Mouse (Mus musculus) left cerebral cortex, adult 9 months (tissue): ENCODE results near the gene Tmed10.

Experiments
- DNase-seq, 2 experiments: peaks; one replicate each; pipeline ENCODE4 v3.0.0; 2022; ENCODE audit warnings: low spot score in 2 of 2

Gene Tmed10

DNA sequence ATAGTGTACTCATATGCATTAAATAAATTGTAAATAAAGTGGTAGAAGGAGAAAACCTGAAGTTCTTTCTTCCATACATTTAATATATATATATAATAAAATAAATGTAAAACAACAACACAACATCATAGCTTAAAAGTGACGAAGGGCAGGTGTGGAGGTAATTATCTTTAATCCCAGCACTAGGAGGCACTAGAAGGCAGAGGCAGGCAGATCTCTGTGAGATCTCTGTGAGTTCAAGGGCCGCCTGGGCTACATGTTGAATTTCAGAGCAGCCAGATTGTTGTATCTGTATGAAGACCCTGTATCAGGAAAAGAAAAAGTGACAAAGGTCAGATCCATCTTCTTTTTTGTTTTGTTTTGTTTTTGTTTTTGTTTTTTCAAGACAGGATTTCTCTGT is 3.6 kb upstream of the Tmed10 start:
- DNase-seq, result no peak

GRCm38 (mm10) chr12:85373591-85374560 is 771 bp downstream of the Tmed10 start:
- DNase-seq, result peak in 1 of 2 experiments; percentile 57

GRCm38 (mm10) chr12:85372068-85372665 is 2.5 kb downstream of the Tmed10 start:
- no peak for DNase-seq

DNA sequence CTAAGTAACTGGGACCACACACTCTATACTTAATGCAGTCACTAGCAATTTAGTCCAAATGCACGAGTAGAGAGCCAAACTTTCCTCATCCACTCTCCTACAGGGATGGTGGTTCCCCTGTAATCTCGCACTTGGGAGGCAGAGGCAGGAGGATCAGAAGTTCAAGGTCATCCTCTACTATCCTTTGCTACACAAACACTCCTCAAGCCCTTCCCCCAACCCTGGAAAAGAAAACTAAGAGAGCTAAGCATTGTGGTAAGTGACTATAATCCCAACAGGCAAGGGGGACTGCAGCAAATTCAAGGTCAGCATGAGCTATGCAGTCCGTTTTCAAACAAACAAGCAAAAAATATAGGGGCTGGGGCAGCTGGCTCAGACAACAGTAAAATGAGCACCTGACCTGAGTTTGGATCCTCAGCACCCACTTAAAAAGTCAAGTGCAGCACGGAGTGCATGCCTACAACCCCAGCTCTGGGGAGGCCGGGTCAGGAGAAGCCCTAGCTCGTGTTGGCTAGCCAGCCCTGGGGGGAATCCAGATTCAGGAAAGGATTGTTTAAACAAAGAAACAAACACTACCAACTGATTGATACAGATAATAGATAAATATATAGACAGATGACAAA is 6.1 kb downstream of the Tmed10 start:
- DNase-seq, result no peak

GRCm38 (mm10) chr12:85366271-85366670 is 8.4 kb downstream of the Tmed10 start:
- DNase-seq, result peak; percentile 67 to 79

- no peak for DNase-seq
Measured at GRCm38 (mm10) chr12:85362510-85362909, 12.1 kb downstream of the Tmed10 start.

GRCm38 (mm10) chr12:85361580-85361979 is 13.1 kb downstream of the Tmed10 start:
- DNase-seq, result no peak

DNA sequence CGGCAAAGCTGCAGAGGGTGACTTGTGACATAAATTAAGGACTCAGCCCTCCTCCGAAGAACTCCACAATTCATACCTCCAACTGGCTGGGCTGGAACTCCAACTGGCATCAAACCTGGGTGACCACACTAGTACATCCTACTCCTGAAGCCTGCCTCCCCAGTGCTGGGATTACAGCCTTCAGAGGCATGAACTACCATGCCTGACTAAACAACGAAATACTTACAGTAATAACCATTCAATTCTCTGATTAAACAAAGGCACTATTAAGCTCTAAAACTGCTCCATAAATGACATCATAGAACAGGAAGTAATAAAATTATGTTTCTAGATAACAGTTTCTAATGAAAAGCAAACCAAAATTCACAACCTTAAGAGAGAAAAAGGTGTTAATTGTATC is 13.5 kb downstream of the Tmed10 start:
- no peak for DNase-seq

DNA sequence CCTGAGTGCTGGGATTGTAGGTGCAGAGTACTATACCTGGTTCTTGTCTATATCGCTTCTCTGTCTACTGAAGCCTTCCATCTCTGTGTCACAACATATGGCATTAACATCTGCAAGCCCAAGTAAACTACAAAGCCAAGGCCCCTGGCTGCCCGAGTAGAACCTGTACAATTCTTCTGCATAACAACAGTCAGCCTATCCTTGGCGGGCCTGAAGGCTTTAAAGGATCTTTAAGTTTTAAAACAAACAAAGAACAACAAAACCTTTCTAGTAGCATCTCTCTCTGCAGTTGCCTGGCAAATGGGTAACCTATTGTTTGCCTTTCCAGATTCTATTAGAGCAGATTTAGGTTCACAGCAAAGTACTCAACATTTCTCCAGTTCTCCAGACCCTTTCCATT is 20.6 kb downstream of the Tmed10 start:
- no peak for DNase-seq

- peak in 1 of 2 experiments; percentile 80 for DNase-seq
Measured at GRCm38 (mm10) chr12:85350407-85351232, 24.0 kb downstream of the Tmed10 start.

GRCm38 (mm10) chr12:85348338-85348737 is 26.3 kb downstream of the Tmed10 start:
- no peak for DNase-seq

GRCm38 (mm10) chr12:85347196-85347595 is 27.5 kb downstream of the Tmed10 start:
- no peak for DNase-seq

GRCm38 (mm10) chr12:85346374-85346773 is 28.3 kb downstream of the Tmed10 start:
- DNase-seq, result peak in 1 of 2 experiments; percentile 76

DNA sequence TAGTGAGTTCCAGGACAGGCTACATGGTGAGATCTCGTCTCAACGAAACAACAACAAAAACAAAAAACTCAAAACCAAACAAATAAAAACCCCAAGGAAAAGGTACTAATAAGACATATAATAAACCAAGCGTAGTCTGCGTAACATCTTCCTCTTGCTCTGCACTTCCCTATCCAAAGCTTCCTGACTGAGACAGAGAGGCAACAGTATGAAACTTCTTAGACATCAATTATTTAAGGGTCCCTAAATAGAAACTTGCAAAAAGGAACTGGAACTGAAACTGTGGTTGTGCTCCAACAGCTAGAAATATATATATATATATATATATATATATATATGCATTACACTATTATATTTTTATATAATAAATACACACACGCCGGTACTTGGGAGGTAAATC is 29.1 kb downstream of the Tmed10 start:
- no peak for DNase-seq

DNA sequence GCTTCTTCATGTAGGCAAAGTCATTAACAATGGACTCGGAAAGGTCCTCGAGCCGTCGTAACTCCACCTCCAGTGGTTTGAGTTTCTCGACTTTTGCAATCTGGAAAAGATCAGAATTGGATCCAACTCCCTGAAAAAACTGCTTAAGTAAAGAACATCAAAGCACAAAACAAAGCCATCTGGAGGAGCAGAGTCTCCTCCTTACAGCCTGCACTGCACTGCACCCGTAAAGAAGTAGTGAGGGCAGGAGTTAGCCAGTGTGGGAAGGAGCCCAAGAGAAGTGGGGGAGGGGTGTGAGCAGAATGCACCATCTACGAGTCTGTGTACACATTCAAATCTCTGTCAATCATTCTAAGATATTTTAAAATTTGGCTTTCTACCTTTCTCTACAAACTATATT is 30.4 kb downstream of the Tmed10 start:
- no peak for DNase-seq

DNA sequence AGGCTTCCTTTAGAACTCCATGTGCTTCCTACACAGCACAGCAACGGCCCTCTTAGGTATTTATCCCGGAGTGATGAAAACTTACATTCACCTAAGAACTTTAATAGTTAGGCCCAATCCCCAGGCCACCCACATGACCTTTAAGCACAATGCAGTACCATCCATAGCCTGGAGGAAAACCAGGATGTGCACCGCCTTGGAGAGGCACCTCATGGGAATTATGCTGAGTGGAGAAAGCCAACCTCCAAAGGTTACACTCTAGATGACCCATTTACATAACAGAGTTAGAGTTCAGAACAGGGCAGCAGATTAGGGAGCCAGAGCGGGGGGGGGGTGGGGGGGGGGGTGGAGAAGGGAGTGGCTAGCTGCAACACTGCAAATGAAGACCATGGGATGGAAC is 32.3 kb downstream of the Tmed10 start:
- no peak for DNase-seq

DNA sequence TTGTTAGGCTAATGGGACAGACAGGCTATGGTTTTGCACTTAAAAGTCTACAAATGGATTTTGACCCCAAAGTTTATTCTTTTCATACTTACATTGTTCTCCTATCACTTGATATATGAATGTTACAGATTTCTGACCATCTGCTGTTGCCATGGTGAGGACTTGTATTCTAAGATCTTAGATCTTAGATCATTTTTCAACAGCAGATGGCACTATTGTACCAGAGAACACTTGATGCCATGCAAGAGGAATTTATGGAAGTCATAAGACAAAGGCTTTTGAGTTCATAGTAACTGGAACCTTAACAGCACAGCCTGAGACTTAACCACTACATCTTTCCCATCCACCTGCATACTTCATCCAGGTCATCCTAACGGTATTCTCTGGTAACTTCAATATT is 33.5 kb downstream of the Tmed10 start:
- DNase-seq, result peak in 1 of 2 experiments; percentile 43

- no peak for DNase-seq
Measured at GRCm38 (mm10) chr12:85339947-85340346, 34.7 kb downstream of the Tmed10 start.

DNA sequence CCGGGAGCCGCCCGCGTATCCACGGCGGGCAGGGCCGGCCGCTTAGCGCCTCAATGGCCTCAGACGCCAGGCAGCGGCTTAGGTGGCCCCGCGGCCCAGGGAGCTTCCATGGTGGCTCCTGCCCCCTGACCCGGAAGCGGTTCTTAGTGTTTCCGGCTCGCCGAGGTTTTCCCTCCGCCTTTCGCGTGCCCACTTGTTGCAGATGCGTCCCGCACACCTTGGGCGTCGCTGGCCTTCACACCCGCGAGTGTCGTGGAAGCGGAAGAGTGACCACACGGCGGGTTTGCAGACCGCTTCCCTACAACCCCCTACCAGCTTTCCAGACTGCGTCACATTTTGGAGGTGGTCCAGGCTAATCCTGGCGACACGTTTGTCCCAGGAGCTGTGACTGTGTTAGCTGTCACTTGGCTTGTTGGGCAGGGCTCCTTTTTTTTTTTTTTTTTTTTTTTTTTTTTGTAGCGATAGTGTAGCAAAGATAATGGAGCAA is 35.4 kb downstream of the Tmed10 start, which contains the start of gene Nek9:
Gene Nek9 (minus strand): TSS at position 120 of the 487 bp plus-strand sequence.
- peak; percentile 79 to 93 for DNase-seq

- no peak for DNase-seq
Measured at GRCm38 (mm10) chr12:85338815-85339214, 35.8 kb downstream of the Tmed10 start.

- no peak for DNase-seq
Measured at GRCm38 (mm10) chr12:85337567-85338311, 36.9 kb downstream of the Tmed10 start.
